Mouse (Mus musculus): ENCODE measurements around the gene Serpine2.

Serpine2 gene

DNA sequence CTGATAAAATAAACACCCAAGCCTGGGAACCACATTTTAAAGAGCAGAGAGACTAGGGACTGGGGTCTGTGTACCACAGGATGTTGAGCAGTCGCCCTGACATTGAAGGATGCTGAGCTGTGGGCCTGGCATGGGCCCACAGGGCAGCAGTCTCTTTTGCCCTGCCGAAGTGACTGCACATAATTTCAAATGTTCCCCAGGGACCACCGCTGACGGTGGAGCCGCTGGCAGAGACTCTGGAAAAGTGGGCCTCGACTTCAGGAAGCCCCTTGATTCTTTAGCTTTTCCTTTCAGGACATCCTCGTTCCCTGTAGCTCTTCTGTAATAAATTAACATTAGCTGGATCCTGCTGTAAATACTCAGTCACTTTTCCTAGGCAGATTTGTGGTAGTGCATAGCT is 103.8 kb downstream of the Serpine2 start:
- no peak for DNase-seq (ENCODE audit: low spot score)

DNA sequence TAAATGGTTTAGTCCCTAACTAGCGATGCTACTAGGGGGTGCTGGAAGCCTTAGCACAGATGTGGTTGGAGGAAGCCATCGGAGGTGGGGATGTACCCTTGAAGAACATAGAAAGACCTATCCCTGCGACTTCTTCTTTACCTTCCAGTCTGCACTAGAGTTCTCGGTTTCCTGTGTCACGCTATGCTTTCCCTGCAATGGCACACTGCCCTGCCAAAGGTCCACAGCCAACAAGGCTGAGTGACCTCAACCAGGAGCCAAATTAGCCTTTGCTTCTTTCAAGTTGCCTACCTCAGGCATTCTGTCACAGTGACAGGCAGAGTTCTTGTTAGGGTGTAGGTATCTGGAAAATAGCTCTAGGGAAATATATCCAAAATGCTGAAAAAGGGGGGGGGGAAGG is 104.6 kb downstream of the Serpine2 start:
- no peak for DNase-seq (ENCODE audit: low spot score)

DNA sequence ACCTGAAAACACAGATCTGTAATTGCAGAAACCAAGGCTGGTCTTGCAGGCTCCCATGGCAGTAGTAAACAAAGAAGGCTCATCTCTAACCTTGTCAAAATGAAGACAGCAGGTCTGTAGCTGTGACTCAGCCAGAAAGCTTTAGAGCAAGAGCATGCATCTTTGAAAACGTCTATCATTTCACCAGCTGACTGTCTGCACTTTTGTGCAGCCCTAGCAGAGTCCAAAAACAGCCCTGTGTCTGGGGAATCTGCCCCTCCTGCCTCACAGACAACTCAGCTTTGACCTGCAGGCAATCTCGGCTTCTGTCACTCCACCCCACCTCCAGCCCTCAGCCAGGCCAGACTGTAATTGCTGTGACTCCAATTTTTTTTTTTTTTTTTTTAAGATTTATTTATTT is 105.6 kb downstream of the Serpine2 start:
- DNase-seq (ENCODE audit: low spot score): no peak

DNA sequence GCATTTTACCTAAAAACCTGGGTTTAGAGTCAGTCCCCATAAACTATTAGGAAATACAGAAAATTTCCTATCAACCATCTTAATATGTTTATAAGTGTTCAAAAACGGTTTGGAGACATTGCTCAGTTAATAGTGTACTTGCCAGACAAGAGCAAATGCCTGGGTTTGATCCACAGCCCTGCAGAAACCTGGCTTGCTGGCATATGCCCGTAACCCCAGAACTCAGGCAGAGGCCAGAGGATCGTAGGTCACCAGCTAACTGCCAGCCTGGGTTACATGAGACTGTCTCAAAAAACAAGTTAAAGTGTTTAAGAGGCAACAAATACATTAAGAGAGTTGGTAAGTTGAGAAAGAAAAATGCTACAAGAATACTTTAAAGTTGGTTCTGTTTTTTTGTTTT is 106.0 kb downstream of the Serpine2 start:
- DNase-seq (ENCODE audit: low spot score): no peak

DNA sequence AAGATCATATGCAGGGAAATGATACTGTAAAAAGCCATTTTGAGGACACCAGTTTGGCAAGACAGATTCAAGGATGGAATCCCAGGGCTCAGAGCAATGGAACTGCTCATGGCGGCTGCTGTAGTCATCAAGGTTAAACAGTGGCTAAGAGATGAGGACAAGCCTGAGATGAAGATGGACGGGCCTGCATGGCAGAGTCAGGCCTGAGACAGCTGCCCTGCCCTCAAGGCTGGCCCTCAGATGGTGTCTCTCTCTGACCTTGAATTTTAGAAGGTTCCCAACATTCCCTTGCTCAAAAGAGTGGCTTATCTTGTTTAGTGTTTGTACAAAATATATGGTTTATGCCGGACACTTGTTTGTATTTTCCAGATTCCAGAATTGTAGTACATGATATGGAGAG is 107.5 kb downstream of the Serpine2 start:
- DNase-seq (ENCODE audit: low spot score): no peak

DNA sequence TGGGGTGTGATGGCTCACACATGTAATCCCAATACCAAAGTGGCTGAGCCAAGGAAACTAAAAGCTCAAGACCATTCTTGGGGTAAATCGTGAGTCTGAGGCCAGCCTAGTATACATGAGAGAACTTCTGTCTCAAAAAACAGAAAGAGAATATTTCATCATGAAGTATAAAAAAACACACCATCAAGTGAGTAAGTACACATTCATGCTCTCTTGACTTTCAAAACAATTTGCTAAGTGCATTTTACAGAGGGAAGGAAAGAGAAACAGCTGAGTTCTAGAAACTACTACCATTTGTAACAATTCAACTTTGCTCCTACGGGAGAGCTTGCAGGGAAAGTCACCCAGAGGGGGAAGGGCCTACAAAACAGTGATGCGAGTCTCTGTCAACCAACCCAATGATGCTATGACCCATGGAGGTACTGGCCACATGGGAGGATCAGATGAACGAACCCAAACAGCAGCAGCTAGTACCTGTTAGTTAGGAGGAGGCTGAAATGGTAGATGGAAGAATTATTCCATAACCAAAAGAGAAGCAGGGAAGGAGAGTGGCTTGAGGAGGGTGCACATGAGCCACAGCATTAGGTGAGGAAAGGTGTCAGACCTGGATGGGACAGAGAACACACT is 108.2 kb downstream of the Serpine2 start:
- no peak for DNase-seq (ENCODE audit: low spot score)

DNA sequence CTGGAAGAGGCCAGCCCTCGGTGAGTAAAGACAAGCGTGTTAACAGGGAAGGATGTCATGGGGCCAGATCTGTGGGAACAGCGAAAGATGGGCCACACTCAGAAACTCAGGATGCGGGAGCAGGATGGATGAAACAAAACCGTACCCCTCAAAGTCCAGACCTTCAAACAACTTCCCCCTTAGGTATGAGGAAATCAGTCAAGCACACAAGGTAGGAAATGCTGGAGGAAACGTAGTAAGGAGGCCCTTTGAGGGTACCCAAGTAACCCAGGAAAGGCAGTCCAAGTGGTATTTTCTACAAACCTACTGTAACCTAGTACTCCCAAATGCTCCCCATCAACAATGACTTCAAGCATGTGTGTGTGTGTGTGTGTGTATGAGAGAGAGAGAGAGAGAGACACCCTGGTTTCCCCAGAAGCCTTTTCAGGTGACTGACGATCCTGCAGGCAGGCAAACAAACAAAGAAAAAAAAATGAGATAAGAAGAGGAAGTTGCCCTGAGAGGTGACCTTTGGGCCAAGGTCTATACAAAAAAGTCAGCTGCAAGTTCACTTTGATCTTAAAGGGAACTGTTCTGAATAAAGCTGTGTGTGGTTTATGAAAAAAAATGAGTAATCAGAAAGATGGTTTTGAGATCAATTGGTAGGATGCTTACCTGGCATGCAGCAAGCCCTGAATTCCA is 108.8 kb downstream of the Serpine2 start:
- DNase-seq (ENCODE audit: low spot score): no peak

DNA sequence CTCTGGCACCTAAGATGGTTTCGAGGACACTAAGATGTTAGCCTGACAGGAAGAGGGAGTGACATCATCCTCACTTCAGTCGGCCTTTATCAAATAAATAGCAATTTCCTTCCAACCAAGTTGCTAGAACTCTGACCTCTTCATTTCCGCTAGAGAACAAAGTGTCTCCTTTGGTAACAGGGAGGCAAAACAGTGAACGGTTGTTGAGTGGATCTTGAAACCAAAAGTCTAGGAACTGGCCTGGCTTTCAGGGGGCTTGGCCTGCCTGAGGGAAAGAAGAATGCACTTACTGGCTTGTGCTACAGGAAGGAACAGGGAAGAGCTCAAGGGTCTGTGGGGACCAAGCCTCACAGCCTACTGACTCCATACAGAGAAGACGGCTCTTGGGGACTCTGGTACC is 109.8 kb downstream of the Serpine2 start:
- peak; percentile 17 for DNase-seq (ENCODE audit: low spot score)

DNA sequence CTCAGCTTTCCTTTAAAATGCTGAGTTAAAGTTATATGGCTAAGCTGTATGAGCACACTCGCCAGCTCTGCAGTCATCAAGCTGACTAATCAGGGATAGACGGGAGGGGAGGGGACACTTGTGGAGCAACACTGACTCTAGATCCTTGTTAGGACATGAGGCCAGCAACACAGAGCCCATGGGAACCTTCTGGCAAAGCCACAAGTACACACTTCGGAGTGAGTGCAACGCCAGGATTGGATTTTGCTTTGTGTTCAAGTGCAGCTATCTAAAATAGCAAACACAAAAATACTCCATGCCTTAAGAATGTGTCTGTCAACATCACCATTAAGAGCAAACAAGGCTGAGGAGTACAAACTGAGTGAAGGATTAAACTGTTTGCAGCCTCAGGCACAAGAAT is 114.9 kb downstream of the Serpine2 start:
- no peak for DNase-seq (ENCODE audit: low spot score)

Data from embryo, embryonic 10 days (tissue).